Mouse (Mus musculus): ENCODE measurements at regions not wholly inside any gene's neighbourhood (a gene's known extent, or its start where the extent isn't known, plus 50 kb on each side); places are given as distances from the start of the nearest gene placed in this dataset.

- TF ChIP-seq POLR2A (IDR thresholded peaks at IDR 0.05; ENCODE audit: extremely low read depth, insufficient read depth, low read length) (no peak), CTCF (IDR thresholded peaks at IDR 0.05; ENCODE audit: extremely low read depth, insufficient read depth, low read length) (no peak)
Measured at GRCm38 (mm10) chr14:58467856-58468255, 397.5 kb downstream of the Fgf9 start.
